Mouse (Mus musculus) yolk sac, embryonic 10.5 days (tissue): Measurements from ENCODE around the gene Ifrd2.

Source experiments
- DNase-seq: peaks from one replicate; pipeline ENCODE4 v3.0.0-alpha.2; 2017; ENCODE audit warnings: low spot score

The Ifrd2 gene

DNA sequence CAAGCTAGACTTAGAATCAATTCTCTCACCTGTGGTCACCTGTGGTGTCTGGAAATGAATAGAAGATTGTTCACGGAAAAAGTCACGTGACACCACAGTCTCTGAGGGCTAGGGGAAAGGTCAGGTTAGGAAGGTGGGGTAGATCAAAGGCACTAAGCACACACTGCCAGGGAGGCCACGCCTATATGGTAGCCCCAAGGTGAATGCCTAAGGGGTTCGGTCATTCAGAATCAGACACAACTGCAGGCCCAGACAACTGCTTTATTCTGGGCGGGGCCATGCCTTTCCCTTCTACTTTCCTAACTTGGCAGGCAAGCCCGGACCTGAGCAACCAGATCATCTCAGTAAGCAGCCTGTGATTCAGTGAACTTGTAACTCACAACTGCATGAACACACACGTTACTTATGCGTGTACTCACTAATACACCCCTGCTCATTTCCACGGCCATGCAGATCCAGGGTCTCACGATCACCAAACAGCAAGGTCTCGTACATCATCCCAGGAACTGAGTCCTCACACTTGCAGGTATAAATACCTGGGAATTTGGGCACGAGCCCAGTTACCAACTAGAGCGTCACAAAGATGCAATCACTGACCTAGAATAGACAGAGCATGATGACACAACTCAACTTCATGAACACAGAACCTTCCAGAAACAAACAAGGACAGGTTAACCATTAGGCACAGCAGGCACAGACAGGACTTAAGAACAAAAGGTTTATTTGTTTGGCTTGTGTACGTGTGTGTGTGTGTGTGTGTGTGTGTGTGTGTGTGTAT lies 11.7 kb upstream of the Ifrd2 start:
- DNase-seq = peak; percentile 78

DNA sequence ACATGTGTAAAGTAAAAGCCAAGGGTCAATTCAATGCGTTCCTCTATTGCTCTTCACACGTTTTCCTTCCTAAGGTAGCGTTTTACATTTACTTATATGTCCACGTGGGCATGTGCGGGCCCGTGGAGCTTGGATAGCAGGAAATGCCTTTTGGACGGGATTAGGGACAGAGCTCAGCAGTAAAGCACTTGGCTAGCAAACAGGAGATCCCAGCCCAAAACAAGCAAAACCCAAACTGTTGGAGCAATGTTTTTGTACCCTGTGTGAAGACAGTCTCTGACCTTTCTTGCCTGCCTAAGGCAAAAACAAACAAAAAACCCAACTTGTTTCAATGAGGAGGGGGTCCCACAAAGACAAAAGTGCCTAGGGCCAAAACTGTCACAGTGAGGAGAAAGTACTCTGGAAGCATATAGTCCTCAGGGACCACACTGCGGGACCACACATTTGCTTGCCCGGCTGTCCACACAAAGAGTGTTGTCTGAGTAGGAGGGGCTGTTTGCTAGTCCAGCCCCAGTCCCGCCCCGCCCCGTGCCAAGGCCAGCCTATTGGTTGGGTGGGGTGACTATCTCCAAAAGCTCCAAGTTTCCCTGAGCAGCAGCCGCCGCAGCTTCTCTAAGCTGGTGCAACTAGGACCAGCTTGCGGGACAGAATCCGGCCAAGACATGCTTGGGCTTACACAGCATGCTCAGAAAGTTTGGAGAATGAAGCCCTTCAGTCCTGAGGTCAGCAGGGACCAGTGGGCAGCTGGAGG lies 10.9 kb upstream of the Ifrd2 start, which contains the start of gene Hyal1:
Gene Hyal1, plus strand, starts transcription at position 571 of the 751 bp plus-strand sequence.
- DNase-seq = peak; percentile 89

- DNase-seq = no peak
Observed at GRCm38 (mm10) chr9:107577871-107578270, 9.6 kb upstream of the Ifrd2 start.

- DNase-seq = no peak
Observed at GRCm38 (mm10) chr9:107578587-107578986, 8.9 kb upstream of the Ifrd2 start, which contains the start of gene Naa80. Naa80 (plus strand) TSS chr9:107578887.

DNA sequence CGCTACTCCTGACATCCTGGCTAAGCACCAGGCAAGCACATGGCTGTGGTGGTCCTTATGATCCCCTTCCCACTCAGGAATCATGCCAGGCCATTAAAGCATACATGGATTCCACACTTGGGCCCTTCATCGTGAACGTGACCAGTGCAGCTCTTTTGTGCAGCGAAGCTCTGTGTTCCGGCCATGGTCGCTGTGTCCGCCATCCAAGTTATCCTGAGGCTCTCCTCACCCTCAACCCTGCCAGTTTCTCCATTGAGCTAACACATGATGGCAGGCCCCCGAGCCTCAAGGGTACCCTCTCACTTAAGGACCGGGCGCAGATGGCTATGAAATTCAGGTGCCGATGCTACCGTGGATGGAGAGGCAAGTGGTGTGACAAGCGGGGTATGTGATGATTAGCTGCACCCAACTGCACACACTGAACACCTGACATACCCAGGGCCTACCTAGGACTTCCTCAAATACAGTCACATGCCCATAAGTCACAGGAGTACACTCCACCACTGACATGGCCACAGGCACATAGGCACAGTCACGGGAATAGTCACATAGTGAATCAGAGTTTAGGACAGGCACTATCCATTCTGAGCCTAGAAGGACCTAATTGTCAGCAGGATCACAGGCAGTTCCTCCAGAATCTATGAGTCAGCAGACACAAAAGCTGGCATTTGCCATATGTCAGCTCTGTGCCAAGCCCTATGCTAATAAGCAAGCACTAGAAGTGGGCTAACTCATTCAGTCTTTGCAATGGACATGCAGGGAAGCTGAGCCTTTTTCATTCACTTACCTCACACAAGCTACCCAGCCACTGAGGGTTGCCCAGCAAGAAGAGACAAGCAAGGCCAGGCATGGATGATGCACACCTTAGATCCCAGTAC lies 8.2 kb upstream of the Ifrd2 start:
- DNase-seq = no peak

DNA sequence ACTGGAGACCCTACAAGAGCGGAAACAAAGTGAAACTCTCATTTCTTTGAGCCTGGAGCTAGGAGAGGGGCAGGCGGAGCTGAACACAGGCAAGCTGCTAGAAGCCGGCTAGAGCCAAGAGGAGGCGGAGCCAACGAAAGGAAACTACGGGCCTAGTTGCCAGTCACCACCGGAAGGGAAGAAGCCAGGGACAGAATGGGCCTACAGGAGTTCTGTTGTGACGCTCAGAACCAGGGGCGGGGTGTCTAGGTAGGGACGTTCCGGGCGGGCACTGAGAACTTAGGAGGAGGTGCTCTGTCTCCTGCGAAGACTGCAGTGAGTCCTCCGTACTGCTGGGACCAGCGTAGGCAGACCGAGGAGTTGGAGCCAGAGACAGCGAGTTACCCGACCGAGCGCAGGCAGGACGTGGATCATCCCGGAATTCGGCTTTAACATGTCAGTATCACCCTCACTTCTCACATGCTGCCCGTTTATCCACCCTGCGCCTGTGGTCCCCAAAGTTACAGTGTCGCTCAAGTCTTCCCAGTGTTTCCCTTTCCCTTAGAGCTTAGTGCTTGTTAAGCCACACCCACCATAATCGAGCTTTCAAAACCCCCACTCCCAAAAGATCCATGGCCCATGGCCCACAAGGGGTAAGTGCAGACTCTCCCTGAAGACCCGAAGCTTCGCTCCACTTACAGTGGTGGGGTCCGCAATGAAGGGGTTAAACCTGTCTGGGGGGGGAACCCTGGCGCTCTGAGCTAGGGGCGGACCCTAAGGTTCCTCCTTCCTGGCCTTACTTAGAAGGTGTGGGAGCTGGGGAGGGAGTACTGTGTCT lies 6.7 kb upstream of the Ifrd2 start, which contains the start of gene Hyal3:
Gene Hyal3, plus strand, starts transcription at position 318 of the 817 bp plus-strand sequence.
- peak; percentile 89 for DNase-seq

DNA sequence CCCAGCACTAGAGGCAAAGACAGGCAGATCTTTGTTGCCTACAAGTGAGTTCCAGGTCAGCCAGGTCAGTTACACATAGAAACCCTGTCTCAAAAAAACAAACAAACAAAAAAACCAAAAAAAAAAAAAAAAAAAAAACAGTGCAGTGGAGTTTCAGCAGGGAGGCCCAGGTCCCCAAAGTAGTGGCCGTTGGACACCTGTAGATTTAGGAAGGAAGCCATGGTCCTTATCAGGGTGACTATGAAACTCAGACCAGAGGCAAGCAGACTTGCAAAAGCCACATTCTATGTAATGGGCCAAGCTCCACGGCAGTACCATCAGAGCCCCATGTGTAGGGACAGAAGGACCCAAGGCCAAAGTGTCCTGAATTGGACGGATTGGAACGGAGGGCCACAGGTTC lies 5.9 kb upstream of the Ifrd2 start:
- DNase-seq = no peak

GRCm38 (mm10) chr9:107582509-107583062 lies 4.9 kb upstream of the Ifrd2 start:
- no peak for DNase-seq

GRCm38 (mm10) chr9:107583174-107583573 lies 4.3 kb upstream of the Ifrd2 start:
- no peak for DNase-seq

DNA sequence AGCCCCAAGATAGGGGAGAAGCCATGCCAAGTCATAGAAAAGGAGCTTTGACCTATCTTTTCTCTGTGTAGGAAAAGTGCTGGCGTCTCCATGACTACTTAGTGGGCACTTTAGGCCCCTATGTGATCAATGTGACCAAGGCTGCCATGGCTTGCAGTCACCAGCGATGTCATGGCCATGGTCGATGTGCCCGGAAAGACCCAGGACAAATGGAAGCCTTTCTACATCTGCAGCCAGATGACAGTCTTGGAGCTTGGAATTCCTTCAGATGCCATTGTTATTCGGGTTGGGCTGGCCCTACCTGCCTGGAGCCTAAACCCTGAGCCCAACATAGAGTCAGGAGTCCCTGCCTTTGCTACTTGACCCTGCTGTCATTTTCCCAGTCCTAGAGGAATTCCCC lies 938 bp upstream of the Ifrd2 start:
- DNase-seq = no peak

DNA sequence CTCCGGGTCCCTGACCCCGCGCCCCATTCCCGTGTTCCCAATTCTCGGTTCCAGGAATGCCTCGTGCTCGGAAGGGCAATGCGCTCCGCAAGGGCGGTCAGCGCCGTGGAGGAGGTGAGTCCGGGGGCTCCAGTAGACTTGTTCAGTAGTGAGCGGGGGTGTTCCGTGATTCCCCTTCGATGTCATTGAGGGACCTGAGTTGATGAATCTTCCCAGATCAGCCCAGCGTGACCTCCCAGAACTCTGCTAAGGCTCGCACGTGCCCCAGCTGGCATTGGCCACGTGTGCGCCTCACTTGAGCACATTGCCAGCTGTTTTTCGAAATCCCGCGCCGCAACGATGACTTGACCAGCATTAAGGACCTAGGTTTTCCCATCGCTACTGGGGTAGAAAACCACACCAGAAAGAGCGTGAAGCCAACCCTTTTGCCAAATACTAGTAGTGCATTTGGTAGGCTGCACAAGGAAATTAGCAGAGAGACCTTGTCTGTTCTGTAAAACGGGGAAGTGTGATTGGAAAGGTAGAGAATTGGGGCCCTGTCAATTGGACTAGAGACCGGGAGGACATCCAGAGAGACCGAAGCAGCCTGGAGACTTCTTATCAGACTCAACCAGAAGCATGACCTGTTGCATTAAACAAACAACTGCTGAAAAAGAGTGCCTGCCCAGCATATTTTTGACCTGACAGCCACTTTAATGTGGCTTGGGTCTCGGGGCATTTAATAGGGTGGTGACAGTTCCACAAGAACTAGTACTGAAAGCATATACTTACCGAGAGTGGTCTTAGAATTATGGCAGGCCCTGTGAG lies 594 bp downstream of the Ifrd2 start:
- peak; percentile 57 for DNase-seq

DNA sequence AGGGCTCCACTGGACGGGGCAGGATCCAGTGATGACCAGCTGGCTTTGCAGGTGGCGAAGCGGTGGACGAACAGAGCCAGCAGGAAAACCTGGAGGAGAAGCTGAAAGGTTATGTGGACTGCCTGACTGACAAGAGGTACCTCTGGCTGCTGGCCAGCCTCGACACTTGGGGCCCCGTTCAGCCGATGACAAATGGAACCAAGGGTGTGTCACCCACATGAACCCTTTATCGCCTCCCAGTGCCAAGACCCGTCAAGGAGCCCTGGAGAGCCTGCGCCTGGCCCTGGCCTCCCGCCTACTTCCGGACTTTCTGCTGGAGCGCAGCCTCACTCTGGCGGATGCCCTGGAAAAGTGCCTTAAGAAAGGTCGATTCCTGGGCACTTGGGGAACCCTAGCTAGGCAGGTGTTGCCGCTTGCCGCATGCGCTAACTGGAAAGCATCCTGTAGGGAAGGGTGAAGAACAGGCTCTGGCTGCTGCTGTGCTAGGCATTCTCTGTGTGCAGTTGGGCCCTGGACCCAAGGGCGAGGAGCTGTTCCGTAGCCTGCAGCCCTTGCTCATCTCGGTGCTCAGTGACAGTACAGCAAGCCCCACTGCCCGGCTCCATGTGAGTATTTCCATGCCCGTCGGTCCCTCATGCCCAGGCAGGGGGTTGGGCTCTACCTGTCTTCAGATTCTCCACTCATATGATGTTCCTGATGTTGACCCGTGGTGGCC lies 2.8 kb downstream of the Ifrd2 start:
- DNase-seq = no peak

GRCm38 (mm10) chr9:107590773-107591060 lies 3.3 kb downstream of the Ifrd2 start:
- no peak for DNase-seq

DNA sequence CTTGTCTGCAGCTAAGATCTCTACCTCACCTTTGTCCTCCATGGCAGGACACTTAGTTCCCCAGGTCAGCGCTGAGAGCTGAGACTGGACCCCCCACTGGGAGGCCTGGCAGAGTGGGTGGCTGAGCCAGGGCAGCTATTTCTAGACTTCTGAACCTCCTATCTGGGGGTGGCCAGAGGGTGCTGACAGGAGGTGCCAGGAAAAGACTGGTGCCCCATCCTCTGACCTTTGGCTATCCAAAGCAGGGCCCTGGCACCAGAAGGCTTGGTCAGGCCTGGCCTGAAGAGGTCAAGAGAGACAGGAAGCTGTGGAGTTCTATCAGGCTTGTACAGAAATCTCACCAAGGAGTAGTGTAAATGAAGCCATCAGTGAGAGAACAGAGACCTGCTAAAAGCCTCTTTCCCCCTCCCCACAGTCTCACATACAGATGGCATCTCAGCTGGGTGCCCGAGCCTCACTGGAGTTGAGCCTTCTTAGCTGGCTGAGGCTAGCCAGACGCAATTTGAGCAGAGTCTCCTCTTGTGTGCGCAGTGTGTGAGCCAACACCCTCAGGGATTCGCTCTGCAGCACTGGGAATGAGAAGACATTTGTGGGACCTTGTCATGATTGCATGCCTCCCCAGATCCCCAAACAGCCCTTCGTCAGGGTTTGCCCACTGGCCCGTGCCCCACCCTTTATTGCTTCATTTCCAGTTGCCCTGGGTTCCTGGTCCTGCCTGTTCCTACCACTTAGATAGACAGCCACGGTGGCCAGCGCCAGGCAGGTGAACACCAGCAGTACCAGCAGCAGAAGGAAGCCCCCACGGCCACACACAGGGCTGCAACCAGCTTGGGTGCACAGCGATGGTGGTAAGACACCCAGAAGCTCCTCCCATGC lies 5.9 kb downstream of the Ifrd2 start:
- DNase-seq = no peak

DNA sequence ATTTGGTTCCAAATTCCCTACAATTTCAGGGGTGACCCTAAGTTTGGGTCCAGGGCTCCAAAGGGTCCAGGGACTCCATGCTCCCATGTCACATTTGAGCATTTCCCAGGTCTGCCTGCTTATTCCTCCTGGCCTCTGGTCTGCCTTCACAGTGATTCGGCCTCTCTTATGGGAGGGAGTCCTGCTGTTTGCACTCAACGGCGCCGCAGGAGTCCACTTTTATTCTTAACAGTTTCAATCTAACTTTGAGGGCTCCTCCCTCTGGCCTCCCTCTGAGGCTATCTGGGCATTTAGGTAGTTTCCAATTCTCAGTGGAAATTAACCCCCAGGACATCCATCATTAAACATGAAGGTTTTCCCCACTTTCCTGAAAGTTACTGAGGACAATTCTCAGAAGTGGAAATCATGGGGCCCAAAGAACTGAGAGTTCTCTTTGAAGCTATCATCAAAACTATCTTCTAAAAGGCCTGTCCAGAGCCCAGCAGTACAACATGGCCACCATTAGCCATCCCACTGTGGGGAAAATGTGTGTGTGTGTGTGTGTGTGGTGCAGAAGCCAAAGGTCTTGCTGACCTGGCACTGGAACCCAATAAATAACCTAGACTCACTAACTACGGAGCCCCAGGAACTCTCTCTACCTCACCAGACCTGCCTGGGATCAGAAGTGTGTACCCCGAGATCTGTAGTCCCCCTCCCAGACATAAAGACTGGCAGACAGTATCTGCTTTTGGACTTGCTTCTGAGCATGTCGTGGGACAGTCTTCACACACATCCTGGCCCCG lies 7.0 kb downstream of the Ifrd2 start:
- no peak for DNase-seq

DNA sequence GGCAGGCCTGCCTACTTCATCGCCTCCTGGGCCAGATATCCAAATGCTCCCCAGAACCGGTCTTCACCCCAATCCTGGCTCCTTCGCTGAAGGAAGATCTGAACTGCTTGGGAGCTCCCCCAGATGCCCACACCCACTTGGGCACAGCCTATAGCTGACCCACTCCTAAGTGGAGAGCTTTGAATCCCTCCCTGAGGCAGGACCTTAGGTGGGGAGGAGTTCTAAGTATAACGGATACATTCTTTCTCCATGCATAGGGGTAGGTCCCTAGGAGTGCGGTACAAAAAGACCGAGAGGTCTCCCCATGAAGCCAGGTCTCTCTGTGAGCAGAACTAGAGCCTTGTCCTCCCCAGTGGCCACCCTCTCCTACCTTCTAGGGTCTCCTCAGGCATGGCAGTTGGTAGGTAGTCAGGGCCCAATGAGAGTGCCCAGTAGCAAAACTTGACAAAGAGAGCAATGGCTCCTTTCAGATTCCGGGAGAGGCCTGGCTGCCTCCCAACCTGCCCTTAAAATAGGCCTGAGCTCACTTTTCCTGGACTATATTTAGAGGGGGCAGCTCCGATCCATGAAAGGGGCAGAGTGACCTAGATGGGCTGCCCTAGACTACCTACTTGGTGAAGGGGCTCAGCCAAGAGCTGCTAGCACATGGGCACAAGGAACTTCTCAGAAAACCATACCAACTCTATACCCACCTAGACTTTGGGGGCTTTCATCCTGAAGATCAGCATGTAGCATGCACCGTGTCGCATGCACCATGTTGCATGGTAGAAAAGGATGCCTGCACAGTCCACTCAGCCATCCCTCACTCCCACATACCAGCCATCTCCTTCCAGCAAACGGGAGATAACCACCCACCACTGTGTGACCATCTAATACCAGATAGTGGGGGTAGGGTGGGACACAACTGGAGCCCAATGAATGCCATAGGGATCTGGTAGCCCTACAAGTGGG lies 9.5 kb downstream of the Ifrd2 start:
- no peak for DNase-seq

DNA sequence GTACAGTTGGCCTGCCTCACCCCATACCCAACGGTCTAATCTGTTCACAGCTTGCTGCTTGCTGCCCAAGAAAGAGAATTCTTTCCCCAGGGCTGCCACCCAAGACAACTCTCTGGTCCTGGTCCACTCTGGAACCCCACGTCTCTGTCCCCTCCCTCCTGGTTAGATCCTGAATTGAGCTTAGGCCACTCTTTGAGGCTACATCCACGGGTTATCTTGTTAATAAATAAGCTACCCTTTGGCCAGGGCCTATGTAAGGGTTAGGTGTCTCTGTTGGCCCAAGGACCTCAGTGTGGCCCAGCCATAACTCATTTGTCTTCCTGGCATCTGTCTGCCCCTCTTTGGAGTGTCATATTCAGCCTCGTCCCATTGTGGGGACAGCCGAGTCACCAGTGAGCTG lies 10.9 kb downstream of the Ifrd2 start:
- no peak for DNase-seq
